Mouse (Mus musculus) CD4-positive, CD25-positive, alpha-beta regulatory T cell, adult 2 months (primary cell): ENCODE measurements at regions not wholly inside any gene's neighbourhood (a gene's known extent, or its start where the extent isn't known, plus 50 kb on each side); places are given as distances from the start of the nearest gene placed in this dataset.
A peak's percentile ranks its signal among the peaks of the same experiment; 100 is the strongest.

Experiments used
- DNase-seq: peaks from one replicate; pipeline ENCODE4 v3.0.0-alpha.2; 2012; ENCODE audit warnings: low read depth, low spot score

DNA sequence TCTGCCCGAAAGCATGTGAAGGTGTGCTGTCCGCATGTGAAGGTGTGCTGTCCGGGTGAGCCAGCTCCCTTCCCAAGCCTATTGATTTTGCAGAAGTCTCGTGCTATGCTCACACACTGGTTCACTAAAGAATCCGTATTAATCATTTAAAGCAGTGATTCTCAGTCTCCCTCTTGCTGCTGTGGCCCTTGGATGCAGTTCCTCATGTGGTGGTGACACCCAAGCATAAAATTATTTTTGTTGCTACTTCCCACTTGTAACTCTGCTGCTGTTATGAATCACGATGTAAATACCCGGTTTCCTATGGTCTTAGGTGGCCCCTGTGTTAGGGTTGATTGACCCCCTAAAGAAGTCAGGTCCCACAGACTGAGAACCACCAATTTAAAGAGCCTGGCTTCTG lies 55.7 kb upstream of the Emb start:
- no peak for DNase-seq

DNA sequence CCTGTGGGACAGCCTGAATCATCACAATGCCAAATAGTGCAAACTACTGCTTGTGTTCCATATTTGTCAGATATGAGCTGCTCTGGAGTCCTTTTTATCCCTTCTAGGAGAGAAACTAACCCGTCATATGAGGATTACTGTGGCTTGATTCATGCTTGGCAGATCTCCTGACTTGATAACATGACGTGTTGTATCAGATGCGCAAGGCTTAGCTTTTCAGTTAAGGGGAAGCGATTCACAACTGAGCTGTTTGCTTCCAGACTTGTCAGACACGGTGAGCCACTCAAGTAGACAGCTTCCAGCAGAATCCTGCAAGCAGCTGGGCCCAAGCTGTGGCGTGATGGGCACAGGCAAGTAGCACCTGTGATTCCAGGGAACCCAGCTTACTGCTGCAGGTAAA lies 64.5 kb upstream of the Emb start:
- DNase-seq = no peak

DNA sequence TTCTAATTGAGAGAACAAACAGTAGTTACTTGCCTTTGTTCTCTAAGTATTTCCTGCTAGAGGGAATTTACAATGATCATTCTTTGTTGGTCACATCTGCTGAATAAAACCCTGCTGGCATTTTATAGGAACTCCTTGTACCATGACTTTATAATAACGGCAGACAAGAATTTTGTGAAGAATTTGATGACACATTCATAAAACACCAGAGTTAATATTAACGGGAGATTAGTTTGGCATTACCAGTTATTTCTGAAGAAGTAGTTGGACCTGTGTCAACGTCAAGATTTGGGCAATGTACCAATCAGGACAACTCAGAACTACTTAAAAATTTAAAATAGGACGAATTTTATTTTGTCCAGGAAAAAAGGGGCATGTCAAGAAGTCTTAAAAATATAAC lies 65.1 kb upstream of the Emb start:
- DNase-seq = no peak

DNA sequence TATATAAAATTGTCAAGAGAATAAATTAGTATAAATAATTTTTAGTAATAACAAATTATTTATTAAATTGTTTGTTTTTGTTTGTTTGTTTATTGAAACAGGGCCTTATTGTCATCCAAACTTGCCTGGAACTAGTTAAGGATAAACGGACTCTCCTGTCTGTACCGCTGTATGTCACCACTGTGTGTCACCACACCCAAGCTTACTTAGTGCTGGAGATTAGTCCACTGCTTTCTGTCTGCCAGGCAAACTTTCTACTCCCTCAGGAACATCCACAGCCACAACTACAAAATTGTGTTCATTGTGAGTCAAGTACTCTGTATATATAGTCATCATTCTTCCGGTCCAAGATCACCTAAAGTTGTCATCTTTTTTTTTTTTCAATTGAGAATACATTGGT lies 74.0 kb upstream of the Emb start:
- DNase-seq = peak; percentile 11

DNA sequence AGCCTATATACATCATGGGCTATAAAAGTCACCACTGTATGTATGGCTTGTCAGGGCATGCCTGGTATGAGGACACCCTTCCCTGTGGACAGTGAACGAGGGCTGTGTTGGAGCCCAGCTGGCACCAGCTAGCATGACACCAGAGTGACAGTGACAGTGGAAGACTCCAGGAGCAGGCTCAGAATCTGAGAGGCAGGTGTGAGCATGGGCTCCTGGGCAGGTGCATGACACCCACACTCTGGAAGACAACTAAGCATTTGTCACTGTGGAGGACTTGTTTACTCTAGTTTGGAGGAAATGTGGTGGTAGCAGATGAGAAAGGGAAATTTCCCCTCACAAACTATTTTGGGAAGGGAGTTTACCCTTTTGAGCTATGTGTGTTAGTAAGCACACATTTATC lies 76.2 kb upstream of the Emb start:
- DNase-seq = no peak

DNA sequence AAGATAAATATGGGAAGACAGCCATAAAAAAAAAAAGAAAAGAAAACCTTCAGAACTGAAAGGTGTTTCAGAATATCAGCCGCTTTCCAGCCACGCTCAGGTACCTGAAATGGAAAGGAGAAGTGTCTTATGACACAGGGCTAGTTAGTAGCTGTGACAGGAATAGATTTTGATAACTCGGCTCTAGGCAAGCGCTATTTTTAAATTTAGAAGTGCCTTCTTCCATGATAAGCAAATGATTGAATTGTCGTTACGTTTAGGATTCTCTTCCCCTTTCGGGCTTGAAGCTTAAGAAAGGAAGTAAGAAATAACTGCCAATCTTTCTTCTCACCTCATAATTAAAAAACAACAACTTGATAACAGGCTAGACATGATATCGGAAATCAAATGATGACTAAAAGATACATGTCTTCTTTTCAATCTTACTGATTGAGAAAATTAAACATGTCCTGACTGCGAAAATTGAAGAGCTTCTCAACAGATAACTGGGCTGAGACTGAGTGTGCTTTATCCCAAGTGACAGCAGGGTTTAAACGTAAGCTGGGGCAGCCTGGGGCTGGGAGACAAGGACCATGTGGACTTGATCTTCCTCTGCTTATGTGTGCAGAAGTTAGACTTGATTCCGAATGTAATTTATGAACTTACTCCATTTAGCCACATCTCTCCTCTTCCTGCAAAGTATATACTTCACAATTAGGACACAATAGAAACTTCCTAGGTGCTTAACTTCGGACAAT lies 80.4 kb upstream of the Emb start:
- DNase-seq = no peak

DNA sequence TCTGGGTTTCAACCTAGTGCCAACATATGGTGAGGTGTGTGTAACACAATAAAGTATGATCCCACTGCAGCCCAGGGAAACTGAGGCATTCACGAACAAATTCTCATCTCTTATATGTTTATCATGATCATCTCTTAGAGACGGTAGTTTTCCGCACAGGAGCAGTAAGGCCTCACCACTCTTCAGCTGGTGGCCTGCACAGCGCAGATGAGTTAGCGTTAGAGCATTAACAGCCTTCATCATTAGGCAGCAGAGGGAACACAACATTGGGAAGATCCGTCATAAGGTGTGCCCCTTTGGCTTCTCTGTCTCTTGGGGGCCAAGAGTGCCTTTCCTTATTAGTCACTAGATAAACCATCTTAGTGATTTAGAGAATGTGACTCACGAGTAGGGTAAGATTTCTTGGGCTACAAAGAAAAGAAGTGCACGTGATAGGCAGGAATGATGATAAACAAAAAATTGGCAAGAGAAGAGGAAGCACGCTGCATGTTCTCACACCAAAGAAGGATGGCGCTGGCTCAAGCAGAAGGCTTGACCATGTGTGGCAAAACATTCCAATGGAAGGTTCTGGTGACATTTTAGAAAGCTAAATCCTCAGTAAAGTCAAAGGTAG lies 81.1 kb upstream of the Emb start:
- DNase-seq = no peak

DNA sequence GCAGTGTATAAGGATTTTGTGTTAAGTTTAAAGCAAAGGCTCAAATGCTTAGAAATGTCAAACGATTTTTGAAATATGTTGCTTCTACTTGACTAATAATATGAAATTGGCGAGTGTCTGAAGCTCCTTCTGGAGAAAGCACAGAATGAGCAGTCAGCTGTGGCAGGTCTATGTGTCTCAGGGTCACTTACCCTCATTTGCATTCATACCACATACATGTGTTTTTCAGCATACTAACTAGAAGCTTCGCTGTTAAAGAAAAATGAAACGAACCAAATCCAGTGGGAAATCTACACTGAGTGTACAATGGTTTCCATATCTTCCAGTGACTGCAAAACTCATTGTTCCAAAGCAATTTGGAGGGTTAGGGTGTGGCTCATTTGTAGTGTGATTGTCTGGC lies 88.7 kb upstream of the Emb start:
- no peak for DNase-seq

DNA sequence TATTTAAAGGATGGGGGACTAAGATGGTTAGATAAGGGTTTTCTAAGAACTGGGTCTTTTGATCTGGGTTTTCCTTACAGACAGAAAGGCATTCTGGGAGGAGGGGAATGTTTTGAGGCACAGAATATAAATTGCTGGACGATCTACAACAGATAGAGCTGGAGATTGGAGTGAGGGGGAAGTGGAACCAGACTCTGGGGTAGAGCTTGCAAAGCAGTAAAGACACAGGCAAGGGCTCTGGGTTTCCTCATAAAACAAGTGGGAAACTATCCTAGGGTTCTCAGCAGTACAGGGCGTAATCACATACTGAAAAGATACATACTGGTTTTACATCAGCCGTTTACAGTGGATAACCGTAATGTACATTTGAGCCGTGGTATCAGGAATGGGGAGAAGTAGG lies 89.5 kb upstream of the Parp8 start:
- DNase-seq = no peak

DNA sequence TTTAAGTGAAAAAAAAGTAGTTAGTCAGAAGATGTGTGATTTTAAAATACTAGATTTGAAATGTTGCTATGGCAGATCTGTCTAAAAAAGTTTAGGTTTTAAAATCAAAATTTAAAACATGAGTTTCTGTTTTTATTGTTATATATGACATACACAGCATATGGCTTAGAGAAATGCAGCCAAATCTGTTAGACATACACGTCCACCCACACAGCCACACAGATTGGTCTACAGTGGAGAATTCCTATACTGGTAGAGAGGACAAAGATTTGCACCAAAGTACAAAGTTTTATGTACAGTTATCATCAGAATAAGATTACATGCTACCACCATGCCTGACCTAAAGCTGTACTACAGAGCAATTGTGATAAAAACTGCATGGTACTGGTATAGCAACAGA lies 87.1 kb upstream of the Parp8 start:
- no peak for DNase-seq

DNA sequence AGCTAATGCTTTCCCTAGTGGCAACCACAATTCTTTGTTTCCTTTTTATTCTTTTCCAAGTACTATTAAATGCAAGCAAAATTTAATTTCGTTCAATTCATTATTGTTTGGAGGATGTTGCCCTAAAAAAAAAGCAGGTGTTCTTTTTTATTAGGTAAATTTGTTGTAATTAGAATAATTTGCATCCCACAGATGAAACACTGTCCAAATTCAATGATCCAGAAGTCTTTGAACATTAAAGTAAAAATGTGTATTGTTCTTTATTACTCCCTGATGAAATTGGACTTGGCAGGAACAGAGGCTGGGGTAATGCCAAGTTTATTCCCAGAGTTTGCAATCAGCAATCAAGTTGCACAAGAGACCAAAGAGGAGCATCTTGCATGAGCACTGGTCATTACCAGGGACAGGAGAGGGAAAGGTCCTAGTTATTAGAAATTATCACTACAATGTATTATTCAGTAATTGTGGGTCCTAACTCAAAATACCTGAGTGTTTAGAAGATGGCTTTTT lies 79.9 kb upstream of the Parp8 start:
- DNase-seq = no peak

DNA sequence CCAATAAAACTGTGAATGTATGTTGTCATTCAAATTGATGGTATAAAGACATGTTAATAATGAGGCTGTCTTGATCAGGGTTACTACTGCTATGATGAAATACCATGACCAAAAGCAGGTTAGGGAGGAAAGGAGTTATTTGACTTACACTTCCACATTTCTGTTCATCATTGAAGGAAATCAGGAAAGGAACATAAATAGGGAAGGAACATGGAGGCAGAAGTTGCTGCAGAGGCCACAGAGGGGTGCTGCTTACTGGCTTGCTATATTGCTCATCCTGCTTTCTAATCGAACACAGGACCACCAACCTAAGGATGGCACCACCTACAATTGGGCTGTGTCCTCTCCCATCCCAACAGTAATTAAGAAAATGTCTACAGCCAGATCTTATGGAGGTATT lies 69.4 kb upstream of the Parp8 start:
- no peak for DNase-seq

DNA sequence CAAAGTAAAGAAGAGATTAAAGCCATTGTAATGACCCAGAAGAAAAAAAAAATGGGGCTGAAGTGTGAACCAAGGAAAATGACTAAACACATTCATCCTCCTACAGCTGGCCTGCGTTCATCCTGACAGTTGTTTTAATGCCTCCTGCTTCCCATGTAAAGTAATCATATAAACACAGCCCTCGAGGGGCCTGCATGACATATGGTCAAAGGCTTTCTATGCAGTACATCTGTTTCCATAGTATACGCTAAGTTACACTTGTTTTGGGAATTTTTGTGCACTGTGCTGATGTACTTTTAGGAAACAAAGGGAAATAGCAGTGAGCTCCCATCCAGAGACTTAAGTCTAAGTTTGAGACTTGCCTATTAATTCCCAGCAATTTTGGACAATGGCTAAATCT lies 63.3 kb upstream of the Parp8 start:
- no peak for DNase-seq

DNA sequence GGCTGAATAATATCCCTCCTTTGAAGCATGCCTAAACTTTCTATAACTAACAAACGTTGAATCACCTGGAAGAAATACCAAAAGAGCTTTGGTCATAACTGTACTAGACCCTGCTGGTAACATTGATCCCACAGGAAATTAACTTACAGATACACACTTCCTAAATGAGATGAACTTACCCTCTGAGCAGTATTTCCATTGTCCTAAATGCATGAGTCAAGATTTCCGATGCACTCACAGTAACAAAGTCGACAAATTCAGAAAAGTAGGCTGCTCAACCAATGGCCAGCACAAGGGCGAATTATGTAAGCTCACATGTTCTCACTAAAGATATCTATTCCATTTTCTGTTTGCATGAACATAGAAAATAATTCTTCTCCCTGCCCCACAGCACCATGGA lies 57.4 kb upstream of the Parp8 start:
- no peak for DNase-seq

DNA sequence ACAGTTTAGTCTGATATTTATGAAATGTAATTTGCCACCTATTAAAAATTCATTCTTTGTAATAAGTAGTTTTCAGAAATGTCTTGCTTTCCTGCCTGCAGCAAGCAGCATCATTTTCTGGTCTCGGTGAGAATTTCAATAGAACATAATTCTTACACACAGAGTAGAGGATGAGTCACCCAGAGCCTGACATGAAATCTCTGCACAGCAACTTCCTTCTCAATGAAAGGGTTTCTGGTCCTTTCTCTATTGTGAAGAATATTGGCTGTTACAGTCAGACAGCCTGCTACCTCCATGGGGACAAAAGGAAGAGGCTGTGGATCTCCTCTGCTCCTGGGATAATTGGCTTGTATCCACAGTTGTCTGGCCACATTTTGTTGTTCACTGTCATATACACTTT lies 54.0 kb upstream of the Parp8 start:
- no peak for DNase-seq
